Comparison of ENCODE assay signal across 17 mouse cellular contexts in genomic region chr5:147059319-147059718, GRCm38 (mm10). TPM values are rescaled to one million over a fixed set of nuclear protein-coding genes. Genes with fewer than 3 reads are reported as not detected.
DNase-seq lines count a peak whose midpoint lies in the region; ATAC-seq and TF ChIP-seq lines count a peak whose summit lies in the region.
"Had no signal": no experiment of that assay in that cellular context is flagged by ENCODE, and none has a peak within 500 bp of the region (broad histone marks: within the 10 kb centered on the region; RNA-seq: fewer than 3 reads in every experiment).

No protein-coding gene starts in this region.

- no peaks in the 10 kb centered on the region for H3K9me3 ChIP-seq in lung, postnatal 0 days (ENCODE audit: low read length)
- H3K9me3 ChIP-seq: hindbrain, embryonic 13.5 days; liver, embryonic 13.5 days had no signal

- peak overlapping the region; percentile 42 for H3K27ac ChIP-seq in brown adipose tissue, adult 24 weeks (replicated peaks; ENCODE audit: low read depth, low read length)
- no peak overlapping the region for H3K27ac ChIP-seq in lung, postnatal 0 days (ENCODE audit: low read length)
- H3K27ac ChIP-seq: hindbrain, embryonic 13.5 days; liver, embryonic 13.5 days; macrophage had no signal

- H3K4me3 ChIP-seq in brown adipose tissue, adult 24 weeks (ENCODE audit: insufficient read depth, low read depth, low read length): peak overlapping the region; percentile 1; the same call in 1 of the 2 replicates
- H3K4me3 ChIP-seq in lung, postnatal 0 days (ENCODE audit: low read depth, low read length): no peak overlapping the region
- H3K4me3 ChIP-seq: hindbrain, embryonic 13.5 days; liver, embryonic 13.5 days had no signal

- peak; percentile 65 for ATAC-seq in lung, postnatal 0 days
- peak; percentile 37 for ATAC-seq in monocyte, adult 5-6 weeks (replicated peaks; ENCODE audit: insufficient number of reproducible peaks, low FRiP score, low TSS enrichment, poor library complexity, severe bottlenecking)
- ATAC-seq: forebrain, postnatal 0 days had no signal

- no peaks in the 10 kb centered on the region for H3K27me3 ChIP-seq in lung, postnatal 0 days (replicated peaks; ENCODE audit: insufficient read depth, low read length)
- H3K27me3 ChIP-seq: hindbrain, embryonic 13.5 days; liver, embryonic 13.5 days had no signal

- DNase-seq in kidney, postnatal 10 days: peak; percentile 4
- no peak for DNase-seq in kidney, postnatal 25 days
- DNase-seq in lung, postnatal 0 days (ENCODE audit: low spot score): peak; percentile 64
- DNase-seq in frontal cortex, postnatal 25 days (ENCODE audit: low spot score in 2 of 2): no peak
- no peak for DNase-seq in MN1 (ENCODE audit: low spot score)
- no peak for DNase-seq in retina, postnatal 1 day
- DNase-seq: forebrain, postnatal 0 days; heart, postnatal 14 days; kidney, adult 11 months; kidney, postnatal 36 days; liver, embryonic 13.5 days; midbrain, embryonic 14.5 days; right cerebral cortex, adult 18-20 months had no signal

- peak; percentile 80 for TF ChIP-seq EP300 in lung, postnatal 0 days (IDR thresholded peaks at IDR 0.05)

- H3K4me1 ChIP-seq in brown adipose tissue, adult 24 weeks (ENCODE audit: control insufficient read depth, insufficient read depth, insufficient read length, low read length): peaks cover 42% of the 10 kb centered on the region
- peaks cover 20% of the 10 kb centered on the region; the same call in 1 of the 2 replicates for H3K4me1 ChIP-seq in lung, postnatal 0 days (ENCODE audit: insufficient read depth, low read depth, low read length)
- H3K4me1 ChIP-seq: hindbrain, embryonic 13.5 days had no signal

- 59% methylated on average over 9 of the region's 9 CpGs for WGBS in lung, postnatal 0 days

- H3K36me3 ChIP-seq in lung, postnatal 0 days (ENCODE audit: insufficient read depth, low read length): no peaks in the 10 kb centered on the region
- H3K36me3 ChIP-seq: hindbrain, embryonic 13.5 days; liver, embryonic 13.5 days had no signal

- no peak overlapping the region for H3K4me2 ChIP-seq in lung, postnatal 0 days (replicated peaks; ENCODE audit: low read depth, low read length)
- H3K4me2 ChIP-seq: hindbrain, embryonic 13.5 days; liver, embryonic 13.5 days had no signal

- TF ChIP-seq CTCF in lung, postnatal 0 days (IDR thresholded peaks at IDR 0.05): no peak

- no peak overlapping the region for H3K9ac ChIP-seq in lung, postnatal 0 days (replicated peaks; ENCODE audit: low read depth)
- H3K9ac ChIP-seq: forebrain, postnatal 0 days; hindbrain, embryonic 13.5 days; liver, embryonic 13.5 days had no signal

RNA-seq across cellular contexts. Expression of gene Lnx2, which starts 17.1 kb away (rescaled TPM):
- 6.6 and 7.0 TPM in 2 replicates for polyA plus RNA-seq in brown adipose tissue, adult 24 weeks (2012; ENCODE audit: insufficient read depth, insufficient read length, missing spikeins)
- 12.4 and 14.5 TPM in 2 replicates for polyA plus RNA-seq in lung, postnatal 0 days (2015; fragmentation: Nextera tagmentation; extraction: Ambion mirVana)
- total RNA-seq in monocyte, adult 5-6 weeks (2017): 2.7 to 9.6 TPM (median 2.9 TPM) in 3 replicates

RNA-seq across cellular contexts. Expression of gene Polr1d, which starts 17.5 kb away (rescaled TPM):
- polyA plus RNA-seq in brown adipose tissue, adult 24 weeks (2012; ENCODE audit: insufficient read depth, insufficient read length, missing spikeins): 203 and 223 TPM in 2 replicates
- 106 and 107 TPM in 2 replicates for polyA plus RNA-seq in lung, postnatal 0 days (2015; fragmentation: Nextera tagmentation; extraction: Ambion mirVana)
- total RNA-seq in monocyte, adult 5-6 weeks (2017): 89.9 to 107 TPM (median 97.4 TPM) in 3 replicates

Comparison
In these comparisons a context has a peak if more than half of its experiments do, and no peak if none do; other contexts are left out.
1. DNase-seq: peak in kidney, postnatal 10 days (single experiment) and lung, postnatal 0 days (single experiment); none in kidney, postnatal 25 days (0 of 2), frontal cortex, postnatal 25 days (0 of 2), MN1 (single experiment) and retina, postnatal 1 day (single experiment).